Mouse (Mus musculus) frontal cortex, postnatal 25 days (tissue): Measurements from ENCODE around the gene Rpl3.
"Not testable (repeated sequence)": the region's sequence is repeated elsewhere in the genome, so short reads cannot be mapped to it uniquely, and the experiment has no call there.

ENCODE experiments used
- DNase-seq, 2 experiments: peaks; one replicate each; pipeline ENCODE4 v3.0.0; 2022; ENCODE audit warnings: low spot score in 2 of 2

The Rpl3 gene

GRCm38 (mm10) chr15:80091121-80091955 lies at the start of gene Rpl3, which contains the start of gene Syngr1:
Gene Rpl3 (minus strand): TSS chr15:80091868.
Gene Syngr1 (plus strand): TSS chr15:80091334.
- DNase-seq = peak; percentile 71 to 76

- DNase-seq = no peak
Measured at GRCm38 (mm10) chr15:80140878-80141277, 49.2 kb upstream of the Rpl3 start.

- DNase-seq = no peak
Measured at GRCm38 (mm10) chr15:80140302-80140701, 48.6 kb upstream of the Rpl3 start.

GRCm38 (mm10) chr15:80137945-80138791 lies 46.5 kb upstream of the Rpl3 start:
- DNase-seq = peak; percentile 42 to 50

- DNase-seq = no peak
Measured at GRCm38 (mm10) chr15:80136645-80137044, 45.0 kb upstream of the Rpl3 start.

GRCm38 (mm10) chr15:80135499-80135898 lies 43.8 kb upstream of the Rpl3 start:
- DNase-seq = no peak

- DNase-seq = no peak
Measured at GRCm38 (mm10) chr15:80134450-80134847, 42.8 kb upstream of the Rpl3 start.

GRCm38 (mm10) chr15:80133682-80134449 lies 42.2 kb upstream of the Rpl3 start:
- DNase-seq = no peak

GRCm38 (mm10) chr15:80132993-80133586 lies 41.4 kb upstream of the Rpl3 start, which contains the start of gene Tab1:
Gene Tab1 (plus strand): TSS chr15:80133127.
- peak; percentile 85 to 89 for DNase-seq

GRCm38 (mm10) chr15:80132452-80132851 lies 40.8 kb upstream of the Rpl3 start:
- DNase-seq = no peak

GRCm38 (mm10) chr15:80131421-80131820 lies 39.8 kb upstream of the Rpl3 start:
- DNase-seq = no peak

- no peak for DNase-seq
Measured at GRCm38 (mm10) chr15:80130689-80131088, 39.0 kb upstream of the Rpl3 start.

- no peak for DNase-seq
Measured at GRCm38 (mm10) chr15:80129982-80130381, 38.3 kb upstream of the Rpl3 start.

- DNase-seq = no peak
Measured at GRCm38 (mm10) chr15:80127191-80127590, 35.5 kb upstream of the Rpl3 start.

- DNase-seq = no peak
Measured at GRCm38 (mm10) chr15:80124651-80125050, 33.0 kb upstream of the Rpl3 start.

- DNase-seq = not testable (repeated sequence)
Measured at GRCm38 (mm10) chr15:80122431-80122830, 30.8 kb upstream of the Rpl3 start.

- no peak for DNase-seq
Measured at GRCm38 (mm10) chr15:80121721-80122325, 30.2 kb upstream of the Rpl3 start.

- no peak for DNase-seq
Measured at GRCm38 (mm10) chr15:80119076-80119475, 27.4 kb upstream of the Rpl3 start.

- DNase-seq = no peak
Measured at GRCm38 (mm10) chr15:80117154-80117553, 25.5 kb upstream of the Rpl3 start.

- DNase-seq = no peak
Measured at GRCm38 (mm10) chr15:80115866-80116794, 24.5 kb upstream of the Rpl3 start.
